Mouse (Mus musculus): ENCODE data around the gene Cobll1.

DNA sequence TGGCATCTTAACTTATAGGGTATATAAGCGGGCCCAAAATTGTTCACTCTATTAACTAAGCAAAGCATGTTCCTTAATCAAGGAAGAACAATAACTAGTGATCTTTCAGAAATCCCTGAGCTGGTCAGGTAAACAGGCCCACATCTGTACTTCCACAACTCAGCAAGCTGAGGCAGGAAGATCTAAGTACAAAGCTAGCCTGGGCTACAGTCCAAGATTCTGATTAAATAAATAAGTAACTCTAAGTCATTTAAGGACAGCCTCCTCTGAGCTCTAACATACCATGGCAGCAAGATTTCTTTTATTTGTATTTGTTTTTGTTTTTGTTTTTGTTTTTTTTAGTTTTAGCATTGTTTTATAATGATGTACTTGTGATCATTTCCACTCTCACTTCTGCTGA lies 42.2 kb downstream of the Cobll1 start:
- TF ChIP-seq CHD2 (IDR thresholded peaks at IDR 0.05; ENCODE audit: low read depth, low read length): no peak
- no peak for TF ChIP-seq HCFC1 (IDR thresholded peaks at IDR 0.05; ENCODE audit: borderline replicate concordance, insufficient read depth, low read length)
- no peak for TF ChIP-seq ZNF384 (IDR thresholded peaks at IDR 0.05; ENCODE audit: low read depth, low read length)

Measured in ES-E14 (cell line).